Comparison of ENCODE assay signal across 9 mouse cellular contexts in the genomic region with DNA sequence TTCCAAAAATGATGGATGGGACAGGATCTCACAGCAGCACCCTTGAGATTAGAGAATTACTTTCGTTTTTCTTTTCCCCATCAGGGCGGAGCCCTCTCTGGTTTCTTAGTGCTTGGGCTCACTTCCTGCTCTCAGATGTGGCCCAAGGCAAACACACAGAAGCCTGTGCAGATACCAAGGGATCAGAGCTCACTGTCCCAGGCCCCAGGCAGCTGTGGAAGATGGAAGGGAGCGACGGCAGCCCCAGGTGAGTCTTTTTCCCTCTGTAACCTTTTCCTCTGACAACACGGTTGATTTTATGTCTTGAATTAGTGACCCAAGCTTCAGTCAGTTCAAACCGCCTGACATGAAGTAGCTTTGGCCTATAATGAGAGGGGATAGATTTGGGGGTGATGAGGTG. TPM values are rescaled to one million over a fixed set of nuclear protein-coding genes. Genes with fewer than 3 reads are reported as not detected.
A peak's percentile ranks its signal among the peaks of the same experiment; 100 is the strongest.
DNase-seq lines count a peak whose midpoint lies in the region; ATAC-seq and TF ChIP-seq lines count a peak whose summit lies in the region.
"Not testable (repeated sequence)": the region's sequence is repeated elsewhere in the genome, so short reads cannot be mapped to it uniquely, and the experiment has no call there.
"Had no signal": no experiment of that assay in that cellular context is flagged by ENCODE, and none has a peak within 500 bp of the region (broad histone marks: within the 10 kb centered on the region; RNA-seq: fewer than 3 reads in every experiment).

A gene (plus strand): TSS at position 108 of the 400 bp plus-strand sequence.

- peak; percentile 46 for DNase-seq in 3134 (ENCODE audit: extremely low read depth, insufficient read length, low spot score)
- peak; percentile 74 for DNase-seq in T-cell, adult 2 months (ENCODE audit: low spot score)
- peak; percentile 17 to 27 for DNase-seq in heart, postnatal 10 days
- not testable (repeated sequence) for DNase-seq in kidney, postnatal 0 days (ENCODE audit: low spot score)
- DNase-seq in lung, postnatal 14 days: peak; percentile 10
- DNase-seq in thymus, postnatal 10 days (ENCODE audit: low spot score in 2 of 2): peak; percentile 52 to 62

- not testable (repeated sequence) for H3K9ac ChIP-seq in kidney, postnatal 0 days (ENCODE audit: low read depth, low read length)

- 38% methylated on average over 6 of the region's 6 CpGs for WGBS in kidney, postnatal 0 days
- WGBS in olfactory bulb, adult 2 months: 80% methylated on average over 6 of the region's 6 CpGs

- H3K9me3 ChIP-seq in kidney, postnatal 0 days (replicated peaks; ENCODE audit: low read length): not testable (repeated sequence)

- not testable (repeated sequence) for H3K4me1 ChIP-seq in kidney, postnatal 0 days (replicated peaks; ENCODE audit: insufficient read depth, low read length); olfactory bulb, adult 2 months (ENCODE audit: control insufficient read depth, insufficient read depth, low read length)

- not testable (repeated sequence) for ATAC-seq in common myeloid progenitor, adult 5-6 weeks (replicated peaks; ENCODE audit: low read depth, poor library complexity, severe bottlenecking); kidney, postnatal 0 days (replicated peaks; ENCODE audit: low FRiP score, low read depth)

- H3K36me3 ChIP-seq in kidney, postnatal 0 days (ENCODE audit: insufficient read depth, low read length): not testable (repeated sequence)

- H3K27ac ChIP-seq in kidney, postnatal 0 days: 0 out of 2 replicates have a peak within 1 kb of the TSS, but pooled peaks have one; percentile 25
- H3K27ac ChIP-seq in olfactory bulb, adult 2 months (ENCODE audit: insufficient read depth, low read depth, low read length): not testable (repeated sequence)

- TF ChIP-seq CTCF in kidney, postnatal 0 days (IDR thresholded peaks at IDR 0.05; ENCODE audit: low read depth); olfactory bulb, adult 2 months (IDR thresholded peaks at IDR 0.05; ENCODE audit: insufficient read depth, low read depth, low read length): not testable (repeated sequence)

- H3K27me3 ChIP-seq in kidney, postnatal 0 days (ENCODE audit: insufficient read depth, low read length): not testable (repeated sequence)

- not testable (repeated sequence) for TF ChIP-seq POLR2A in olfactory bulb, adult 2 months (IDR thresholded peaks at IDR 0.05; ENCODE audit: insufficient read depth, low read depth, low read length)

- H3K4me3 ChIP-seq in kidney, postnatal 0 days (replicated peaks; ENCODE audit: low read depth, low read length): peak within 1 kb of the TSS; percentile 18; the same call in 1 of the 2 replicates
- H3K4me3 ChIP-seq in olfactory bulb, adult 2 months (ENCODE audit: insufficient read depth, low read depth, low read length): peak within 1 kb of the TSS; percentile 24; the same call in 1 of the 2 replicates

- peak within 1 kb of the TSS; percentile 34 for H3K4me2 ChIP-seq in kidney, postnatal 0 days (ENCODE audit: low read length)

- intact Hi-C loops in heart, postnatal 10 days (cut with DNase I): not testable (repeated sequence)

RNA-seq across cellular contexts. Expression of the gene that starts here (rescaled TPM):
- 64.9 and 116 TPM in 2 replicates for total RNA-seq in common myeloid progenitor, adult 5-6 weeks (2017)
- total RNA-seq in heart, postnatal 10 days (2021): 10 to 100 TPM in 1 of 2 experiments, 1 to 10 TPM in 1; 7.4 to 10.5 TPM
- polyA plus RNA-seq in kidney, postnatal 0 days (2015; fragmentation: Nextera tagmentation; extraction: Ambion mirVana): 17.4 and 19.2 TPM in 2 replicates
- 182 TPM in 1 of 2 replicates, not detected in the other for polyA plus RNA-seq in olfactory bulb, adult 2 months (2012; ENCODE audit: insufficient read depth, insufficient read length, low replicate concordance, missing spikeins)
- polyA plus RNA-seq: C2C12 had no signal
